8 mouse cellular contexts compared by ENCODE assay signal in the genomic region with DNA sequence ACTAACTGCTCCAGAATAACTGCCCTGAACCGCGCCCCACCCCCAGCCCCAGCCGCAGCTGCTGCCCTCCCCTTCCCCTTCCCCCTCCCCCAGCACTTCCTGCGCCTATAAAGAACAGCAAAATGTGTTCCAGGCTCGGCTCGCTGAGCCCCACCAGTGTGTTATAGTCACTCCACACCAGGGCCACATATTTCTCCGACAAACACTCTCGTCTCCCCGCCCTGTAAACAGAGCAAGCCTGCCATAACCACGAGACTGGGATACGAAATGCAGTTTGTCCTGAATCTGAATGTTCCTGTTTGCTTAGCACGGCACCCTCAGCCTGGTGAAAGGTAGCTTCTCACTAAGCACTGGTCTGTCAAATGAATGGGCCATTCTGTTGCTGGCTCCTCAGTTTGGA. TPM values are rescaled to one million over a fixed set of nuclear protein-coding genes. Genes with fewer than 3 reads are reported as not detected.
DNase-seq lines count a peak whose midpoint lies in the region; ATAC-seq and TF ChIP-seq lines count a peak whose summit lies in the region.

No protein-coding gene starts in this region.

- no peak for TF ChIP-seq POLR2A in bone marrow macrophage, adult 2 months (IDR thresholded peaks at IDR 0.05; ENCODE audit: borderline replicate concordance, low read depth, low read length)

- no peak for TF ChIP-seq CTCF in bone marrow macrophage, adult 2 months (IDR thresholded peaks at IDR 0.05; ENCODE audit: low read depth, low read length)

- peak overlapping the region; percentile 34 for H3K4me3 ChIP-seq in bone marrow macrophage, adult 2 months (ENCODE audit: insufficient read depth, low read length)

- no peak overlapping the region for H3K27ac ChIP-seq in bone marrow macrophage, adult 2 months (ENCODE audit: insufficient read depth, low read depth, low read length)

- ATAC-seq in frontal cortex, adult (ENCODE audit: low TSS enrichment): peak; percentile 31; the same call in 1 of the 2 replicates
- ATAC-seq in megakaryocyte-erythroid progenitor cell, adult 5-6 weeks (replicated peaks; ENCODE audit: low FRiP score, low TSS enrichment, poor library complexity, severe bottlenecking): peak; percentile 57

- peaks cover 5% of the 10 kb centered on the region; the same call in 1 of the 2 replicates for H3K4me1 ChIP-seq in bone marrow macrophage, adult 2 months (ENCODE audit: control insufficient read depth, insufficient read depth, low read length)

- no peak for DNase-seq in frontal cortex, adult 2 months (ENCODE audit: extremely low spot score in 1 of 2, low spot score in 1 of 2)
- DNase-seq in 3T3-L1 (ENCODE audit: low read depth, low spot score): peak; percentile 15
- DNase-seq in heart, adult 9 months (ENCODE audit: low spot score in 2 of 2): peak; percentile 23 to 34
- DNase-seq in kidney, postnatal 25 days: peak; percentile 48 to 57
- DNase-seq in thymus, postnatal 14 days: peak; percentile 91

RNA-seq across cellular contexts. Expression of a gene that starts 2.5 kb away (rescaled TPM):
- 58.7 and 72.7 TPM in 2 replicates for polyA plus RNA-seq in frontal cortex, adult 2 months (2012; rRNA removed)
- 0.16 TPM in 1 of 2 replicates, not detected in the other for polyA plus RNA-seq in bone marrow macrophage, adult 2 months (2012; ENCODE audit: insufficient read depth, insufficient read length, missing spikeins)
- 0.28 and 0.35 TPM in 2 replicates for total RNA-seq in megakaryocyte-erythroid progenitor cell, adult 5-6 weeks (2014; fragmentation: Nextera tagmentation)
- not detected in 2 replicates for total RNA-seq in megakaryocyte-erythroid progenitor cell, adult 5-6 weeks (2017)

RNA-seq across cellular contexts. Expression of a gene that starts 12.2 kb away (rescaled TPM):
- 2.1 and 2.6 TPM in 2 replicates for polyA plus RNA-seq in frontal cortex, adult 2 months (2012; rRNA removed)
- polyA plus RNA-seq in bone marrow macrophage, adult 2 months (2012; ENCODE audit: insufficient read depth, insufficient read length, missing spikeins): not detected in 2 replicates
- 0.79 and 2.7 TPM in 2 replicates for total RNA-seq in megakaryocyte-erythroid progenitor cell, adult 5-6 weeks (2014; fragmentation: Nextera tagmentation)
- total RNA-seq in megakaryocyte-erythroid progenitor cell, adult 5-6 weeks (2017): 1.1 and 5.3 TPM in 2 replicates

RNA-seq across cellular contexts. Expression of a gene that starts 20.9 kb away (rescaled TPM):
- polyA plus RNA-seq in frontal cortex, adult 2 months (2012; rRNA removed): 63.1 and 73.0 TPM in 2 replicates
- not detected in 2 replicates for polyA plus RNA-seq in bone marrow macrophage, adult 2 months (2012; ENCODE audit: insufficient read depth, insufficient read length, missing spikeins)
- total RNA-seq in megakaryocyte-erythroid progenitor cell, adult 5-6 weeks (2014; fragmentation: Nextera tagmentation): not detected in 2 replicates
- not detected in 2 replicates for total RNA-seq in megakaryocyte-erythroid progenitor cell, adult 5-6 weeks (2017)

RNA-seq across cellular contexts. Expression of a gene that starts 35.9 kb away (rescaled TPM):
- polyA plus RNA-seq in frontal cortex, adult 2 months (2012; rRNA removed): 132 and 134 TPM in 2 replicates
- not detected in 2 replicates for polyA plus RNA-seq in bone marrow macrophage, adult 2 months (2012; ENCODE audit: insufficient read depth, insufficient read length, missing spikeins)
- not detected in 2 replicates for total RNA-seq in megakaryocyte-erythroid progenitor cell, adult 5-6 weeks (2014; fragmentation: Nextera tagmentation)
- total RNA-seq in megakaryocyte-erythroid progenitor cell, adult 5-6 weeks (2017): not detected in 2 replicates

RNA-seq across cellular contexts. Expression of a gene that starts 47.4 kb away (rescaled TPM):
- polyA plus RNA-seq in frontal cortex, adult 2 months (2012; rRNA removed): 236 and 239 TPM in 2 replicates
- 70.7 and 83.1 TPM in 2 replicates for polyA plus RNA-seq in bone marrow macrophage, adult 2 months (2012; ENCODE audit: insufficient read depth, insufficient read length, missing spikeins)
- total RNA-seq in megakaryocyte-erythroid progenitor cell, adult 5-6 weeks (2014; fragmentation: Nextera tagmentation): 148 and 150 TPM in 2 replicates
- total RNA-seq in megakaryocyte-erythroid progenitor cell, adult 5-6 weeks (2017): 58.8 and 82.4 TPM in 2 replicates

Comparison
In these comparisons a context has a peak if more than half of its experiments do, and no peak if none do; other contexts are left out.
1. DNase-seq: peak in 3T3-L1 (single experiment), heart, adult 9 months (2 of 2), kidney, postnatal 25 days (2 of 2) and thymus, postnatal 14 days (single experiment); none in frontal cortex, adult 2 months (0 of 2).
2. RNA of a gene that starts 2.5 kb away (polyA plus RNA-seq): 58.7 to 72.7 TPM in frontal cortex, adult 2 months; 0.16 TPM in bone marrow macrophage, adult 2 months; every median in the first group is over 10 times any median in the second.
3. RNA of a gene that starts 20.9 kb away (polyA plus RNA-seq): 63.1 to 73.0 TPM in frontal cortex, adult 2 months; not detected in bone marrow macrophage, adult 2 months; every median in the first group is over 10 times any median in the second.